Mouse (Mus musculus) cerebellum, adult 11 months (tissue): ENCODE measurements around the gene Dclk1.
A peak's percentile ranks its signal among the peaks of the same experiment; 100 is the strongest.
"Not testable (repeated sequence)": the region's sequence is repeated elsewhere in the genome, so short reads cannot be mapped to it uniquely, and the experiment has no call there.

Experiments
- DNase-seq: peaks from one replicate; pipeline ENCODE4 v3.0.0; 2022

Dclk1 gene

GRCm38 (mm10) chr3:55241730-55242421 is at the start of gene Dclk1:
TSS of gene Dclk1 (plus strand) at chr3:55242364.
- no peak for DNase-seq

- DNase-seq, result no peak
Observed at GRCm38 (mm10) chr3:55193351-55193750, 48.8 kb upstream of the Dclk1 start.

GRCm38 (mm10) chr3:55194792-55195191 is 47.4 kb upstream of the Dclk1 start:
- DNase-seq, result no peak

- DNase-seq, result no peak
Observed at GRCm38 (mm10) chr3:55195581-55196327, 46.4 kb upstream of the Dclk1 start.

- no peak for DNase-seq
Observed at GRCm38 (mm10) chr3:55196328-55196710, 45.8 kb upstream of the Dclk1 start.

- not testable (repeated sequence) for DNase-seq
Observed at GRCm38 (mm10) chr3:55203621-55204020, 38.5 kb upstream of the Dclk1 start.

GRCm38 (mm10) chr3:55206413-55206812 is 35.8 kb upstream of the Dclk1 start:
- DNase-seq, result no peak

- DNase-seq, result no peak
Observed at GRCm38 (mm10) chr3:55207665-55208064, 34.5 kb upstream of the Dclk1 start.

- DNase-seq, result no peak
Observed at GRCm38 (mm10) chr3:55212254-55212653, 29.9 kb upstream of the Dclk1 start.

GRCm38 (mm10) chr3:55213785-55214184 is 28.4 kb upstream of the Dclk1 start:
- DNase-seq, result no peak

- DNase-seq, result no peak
Observed at GRCm38 (mm10) chr3:55214413-55214812, 27.8 kb upstream of the Dclk1 start.

- DNase-seq, result no peak
Observed at GRCm38 (mm10) chr3:55222502-55222901, 19.7 kb upstream of the Dclk1 start.

GRCm38 (mm10) chr3:55223862-55224261 is 18.3 kb upstream of the Dclk1 start:
- DNase-seq, result no peak

GRCm38 (mm10) chr3:55226501-55227213 is 15.5 kb upstream of the Dclk1 start:
- DNase-seq, result no peak

GRCm38 (mm10) chr3:55227214-55227581 is 15.0 kb upstream of the Dclk1 start:
- no peak for DNase-seq

GRCm38 (mm10) chr3:55242422-55243055 is 375 bp downstream of the Dclk1 start:
- DNase-seq, result peak; percentile 14

GRCm38 (mm10) chr3:55243056-55243471 is 900 bp downstream of the Dclk1 start:
- no peak for DNase-seq

GRCm38 (mm10) chr3:55244087-55244486 is 1.9 kb downstream of the Dclk1 start:
- no peak for DNase-seq

GRCm38 (mm10) chr3:55246618-55247272 is 4.6 kb downstream of the Dclk1 start:
- DNase-seq, result no peak

GRCm38 (mm10) chr3:55248048-55248447 is 5.9 kb downstream of the Dclk1 start:
- DNase-seq, result no peak

- peak; percentile 28 for DNase-seq
Observed at GRCm38 (mm10) chr3:55248508-55248907, 6.3 kb downstream of the Dclk1 start.

GRCm38 (mm10) chr3:55250631-55251030 is 8.5 kb downstream of the Dclk1 start:
- DNase-seq, result no peak

- no peak for DNase-seq
Observed at GRCm38 (mm10) chr3:55260139-55260538, 18.0 kb downstream of the Dclk1 start.
